13 mouse cellular contexts compared by ENCODE assay signal in genomic region chr17:34188986-34189385, GRCm38 (mm10). TPM values are rescaled to one million over a fixed set of nuclear protein-coding genes. Genes with fewer than 3 reads are reported as not detected.
"Had no signal": no experiment of that assay in that cellular context is flagged by ENCODE, and none has a peak within 500 bp of the region (broad histone marks: within the 10 kb centered on the region; RNA-seq: fewer than 3 reads in every experiment).

No protein-coding gene starts in this region.

- H3K9me3 ChIP-seq: limb, embryonic 10.5 days; liver, embryonic 12.5 days; lung, embryonic 15.5 days; midbrain, embryonic 12.5 days; neural tube, embryonic 13.5 days had no signal

- H3K9ac ChIP-seq: liver, embryonic 12.5 days; neural tube, embryonic 13.5 days had no signal

- H3K36me3 ChIP-seq: limb, embryonic 10.5 days; liver, embryonic 12.5 days; lung, embryonic 15.5 days; midbrain, embryonic 12.5 days; neural tube, embryonic 13.5 days had no signal

- ATAC-seq: liver, embryonic 12.5 days; midbrain, embryonic 16.5 days had no signal

- H3K27ac ChIP-seq: limb, embryonic 10.5 days; liver, embryonic 12.5 days; lung, embryonic 15.5 days; midbrain, embryonic 12.5 days; neural tube, embryonic 13.5 days; stomach, postnatal 0 days had no signal

- DNase-seq: kidney, adult 18-20 months; kidney, postnatal 14 days; lung, postnatal 14 days; retina, postnatal 1 day; right cerebral cortex, postnatal 4 days; thymus, postnatal 36 days had no signal

- H3K4me3 ChIP-seq: midbrain, embryonic 12.5 days had no signal

- H3K4me2 ChIP-seq: midbrain, embryonic 12.5 days; neural tube, embryonic 13.5 days had no signal

RNA-seq across cellular contexts. Expression of gene H2-DMb1, which starts 36.1 kb away (rescaled TPM):
- polyA plus RNA-seq: neural tube, embryonic 13.5 days had no signal
